Mouse (Mus musculus) lung, adult 2 months (tissue): Measurements from ENCODE around the gene Wdr61.

ENCODE experiments used
- CTCF ChIP-seq: fragments of 200-500 bp; IDR thresholded peaks from 2 replicates; pipeline ENCODE4 v1.5.1; 2011; ENCODE audit warnings: mild to moderate bottlenecking, low read length, control low read depth; ENCODE audit not compliant: insufficient read depth
- POLR2A ChIP-seq: fragments of 200-500 bp; IDR thresholded peaks from 2 replicates; pipeline ENCODE4 v1.6.1; 2011; ENCODE audit warnings: low read depth, mild to moderate bottlenecking, control low read depth, low read length, borderline replicate concordance; ENCODE audit errors: extremely low read depth

GRCm38 (mm10) chr9:54734639-54735252 lies 427 bp upstream of the Wdr61 start:
- TF ChIP-seq POLR2A (no peak), CTCF (no peak)
